Mouse (Mus musculus) midbrain, postnatal 0 days (tissue): ENCODE data around the gene Itgb5. TPM values are rescaled to one million over a fixed set of nuclear protein-coding genes. Genes with fewer than 3 reads are reported as not detected.
A peak's percentile ranks its signal among the peaks of the same experiment; 100 is the strongest.

Source experiments
- ATAC-seq: fragments of 200-750 bp; cut with Nextera tagmentation; 2 replicates; pipeline ENCODE4 v1.8.0; 2017; ENCODE audit warnings: moderate number of reproducible peaks, mild to moderate bottlenecking, moderate TSS enrichment, moderate library complexity; ENCODE audit not compliant: low FRiP score
- DNase-seq: peaks from one replicate; pipeline ENCODE4 v3.0.0-alpha.2; 2015; ENCODE audit warnings: low spot score
- H3K27ac ChIP-seq: fragments of 300-500 bp; sonication (generic); 2 replicates; pipeline ENCODE4 v1.5.1; 2014; ENCODE audit warnings: low read depth, mild to moderate bottlenecking, low read length, mixed read lengths
- H3K27me3 ChIP-seq: fragments of 300-500 bp; sonication (generic); 2 replicates; pipeline ENCODE4 v1.6.1; 2014; ENCODE audit warnings: low read length, control low read depth, mixed read lengths; ENCODE audit not compliant: insufficient read depth
- H3K36me3 ChIP-seq: fragments of 300-500 bp; sonication (generic); 2 replicates; pipeline ENCODE4 v1.6.1; 2014; ENCODE audit warnings: low read length, control low read depth, mixed read lengths; ENCODE audit not compliant: insufficient read depth
- H3K4me1 ChIP-seq: fragments of 300-500 bp; sonication (generic); 2 replicates; pipeline ENCODE4 v1.6.1; 2014; ENCODE audit warnings: mild to moderate bottlenecking, control low read depth, antibody characterized with exemption, low read length, mixed read lengths; ENCODE audit not compliant: insufficient read depth
- H3K4me2 ChIP-seq: fragments of 300-500 bp; sonication (generic); 2 replicates; pipeline ENCODE4 v1.6.1; 2014; ENCODE audit warnings: low read depth, mild to moderate bottlenecking, low read length, mixed read lengths; ENCODE audit not compliant: poor library complexity, severe bottlenecking
- H3K4me3 ChIP-seq: fragments of 300-500 bp; sonication (generic); 2 replicates; pipeline ENCODE4 v1.5.1; 2014; ENCODE audit warnings: low read depth, mild to moderate bottlenecking, low read length, moderate library complexity
- H3K9ac ChIP-seq: fragments of 300-500 bp; sonication (generic); replicated peaks from 2 replicates; pipeline ENCODE4 v1.6.1; 2014; ENCODE audit warnings: mild to moderate bottlenecking, low read length, moderate library complexity, mixed read lengths; ENCODE audit not compliant: poor library complexity, severe bottlenecking
- H3K9me3 ChIP-seq: fragments of 300-500 bp; sonication (generic); 2 replicates; pipeline ENCODE4 v1.6.1; 2016; ENCODE audit warnings: low read length, control low read depth
- CTCF ChIP-seq: IDR thresholded peaks from 2 replicates; pipeline ENCODE4 v1.5.1; 2016; ENCODE audit warnings: antibody characterized with exemption, mild to moderate bottlenecking
- WGBS: fragments of 180-500 bp; shearing (Covaris S2); extraction: QIAGEN DNeasy Blood & Tissue Kit; methylation state at CpG from one replicate; pipeline ENCODE4 v1.1.7; 2014; 5-methylcytosine and 5-hydroxymethylcytosine counted together
- polyA plus RNA-seq: library from polyadenylated mRNA; unstranded; fragments of >200 nt; fragmentation: Nextera tagmentation; extraction: Ambion mirVana; gene quantifications from 2 replicates; pipeline ENCODE4 v1.2.1, GENCODE M21; 2015
- total RNA-seq: library from RNA; depleted of rRNA; stranded (reverse); fragments of >200 nt; gene quantifications from 2 replicates; pipeline ENCODE4 v1.2.3, GENCODE M21; 2014

Itgb5 gene
- total and polyA plus RNA-seq, 2 experiments from 2014 or later = 22.9 to 49.8 TPM

GRCm38 (mm10) chr16:33829842-33830511 is 512 bp downstream of the Itgb5 start:
- no peaks in the 10 kb centered on the region for H3K36me3 ChIP-seq
- H3K9me3 ChIP-seq = no peaks in the 10 kb centered on the region
- peak overlapping the region; percentile 52 for H3K9ac ChIP-seq
- ATAC-seq (peak; percentile 43), DNase-seq (no peak)
- WGBS = under 1% methylated on average over 56 of the region's 76 CpGs
- TF ChIP-seq CTCF = no peak
- H3K4me3 ChIP-seq = peak overlapping the region; percentile 75
- 0 out of 2 replicates have a peak overlapping the region, but pooled peaks have one; percentile 47 for H3K27ac ChIP-seq
- peak overlapping the region; percentile 99 for H3K4me2 ChIP-seq
- H3K27me3 ChIP-seq = peaks cover 32% of the 10 kb centered on the region
- no peaks in the 10 kb centered on the region; the same call in none of the 2 replicates for H3K4me1 ChIP-seq

- Histone ChIP-seq H3K36me3 (no peaks in the 10 kb centered on the region), H3K27ac (0 out of 2 replicates have a peak overlapping the region, but pooled peaks have one; percentile 47), H3K9me3 (no peaks in the 10 kb centered on the region), H3K4me1 (no peaks in the 10 kb centered on the region; the same call in none of the 2 replicates), H3K27me3 (peaks cover 32% of the 10 kb centered on the region), H3K9ac (no peak overlapping the region), H3K4me2 (peak overlapping the region; percentile 99), H3K4me3 (peak overlapping the region; percentile 75)
- ATAC-seq (no peak), DNase-seq (no peak)
- TF ChIP-seq CTCF = no peak
- WGBS = 3% methylated on average over 18 of the region's 18 CpGs
Measured at GRCm38 (mm10) chr16:33830512-33831105, 1.1 kb downstream of the Itgb5 start.

GRCm38 (mm10) chr16:33832057-33832456 is 2.6 kb downstream of the Itgb5 start:
- 61% methylated on average over 6 of the region's 6 CpGs for WGBS
- Histone ChIP-seq H3K4me2 (no peak overlapping the region), H3K36me3 (no peaks in the 10 kb centered on the region), H3K9ac (no peak overlapping the region), H3K4me1 (no peaks in the 10 kb centered on the region; the same call in none of the 2 replicates), H3K4me3 (no peak overlapping the region), H3K27ac (no peak overlapping the region), H3K9me3 (no peaks in the 10 kb centered on the region), H3K27me3 (peaks cover 32% of the 10 kb centered on the region)
- no peak for TF ChIP-seq CTCF
- ATAC-seq (no peak), DNase-seq (no peak)

- Histone ChIP-seq H3K27ac (no peak overlapping the region), H3K9ac (no peak overlapping the region), H3K36me3 (no peaks in the 10 kb centered on the region), H3K9me3 (no peaks in the 10 kb centered on the region), H3K27me3 (peaks cover 32% of the 10 kb centered on the region), H3K4me1 (no peaks in the 10 kb centered on the region; the same call in none of the 2 replicates), H3K4me3 (no peak overlapping the region), H3K4me2 (peak overlapping the region; percentile 32)
- ATAC-seq = no peak
- TF ChIP-seq CTCF = no peak
- 8% methylated on average over 21 of the region's 21 CpGs for WGBS
- peak; percentile 79 for DNase-seq
Measured at GRCm38 (mm10) chr16:33832728-33833428, 3.4 kb downstream of the Itgb5 start.

GRCm38 (mm10) chr16:33833429-33833753 is 3.9 kb downstream of the Itgb5 start:
- ATAC-seq (no peak), DNase-seq (no peak)
- Histone ChIP-seq H3K36me3 (no peaks in the 10 kb centered on the region), H3K4me2 (peak overlapping the region; percentile 36), H3K4me1 (no peaks in the 10 kb centered on the region; the same call in none of the 2 replicates), H3K9ac (no peak overlapping the region), H3K9me3 (no peaks in the 10 kb centered on the region), H3K27ac (no peak overlapping the region), H3K4me3 (peak overlapping the region; percentile 10; the same call in 1 of the 2 replicates), H3K27me3 (peaks cover 32% of the 10 kb centered on the region)
- no peak for TF ChIP-seq CTCF
- WGBS = 16% methylated on average over 5 of the region's 5 CpGs
